Mouse (Mus musculus): Measurements from ENCODE around the gene Krt83. TPM values are rescaled to one million over a fixed set of nuclear protein-coding genes. Genes with fewer than 3 reads are reported as not detected.

Krt83 gene
- polyA plus RNA-seq, 1 experiment from 2014 or later, result not detected

GRCm38 (mm10) chr15:101463651-101464050 is 27.7 kb downstream of the Krt83 start, which contains the start of gene Krt81:
Krt81 (minus strand) TSS chr15:101463751.
- Histone ChIP-seq H3K9me3 (no peaks in the 10 kb centered on the region), H3K36me3 (no peaks in the 10 kb centered on the region), H3K4me2 (replicated peaks) (no peak within 1 kb of the TSS), H3K4me3 (no peak within 1 kb of the TSS), H3K4me1 (no peaks in the 10 kb centered on the region), H3K27me3 (peaks cover 4% of the 10 kb centered on the region; the same call in 1 of the 2 replicates), H3K9ac (no peak within 1 kb of the TSS), H3K27ac (no peak within 1 kb of the TSS)
- 77% methylated on average over 13 of the region's 13 CpGs for WGBS
- no peak for ATAC-seq (ENCODE audit: low FRiP score, low read depth)

GRCm38 (mm10) chr15:101459283-101459682 is 32.0 kb downstream of the Krt83 start:
- Histone ChIP-seq H3K4me3 (no peak overlapping the region), H3K4me1 (no peaks in the 10 kb centered on the region), H3K9ac (no peak overlapping the region), H3K9me3 (peaks cover 4% of the 10 kb centered on the region), H3K27me3 (peaks cover 4% of the 10 kb centered on the region; the same call in 1 of the 2 replicates), H3K4me2 (replicated peaks) (no peak overlapping the region), H3K36me3 (no peaks in the 10 kb centered on the region), H3K27ac (no peak overlapping the region)
- no peak for ATAC-seq (ENCODE audit: low FRiP score, low read depth)
- WGBS, result 76% methylated on average over 14 of the region's 14 CpGs

- H3K9ac ChIP-seq, result no peak overlapping the region
Observed at GRCm38 (mm10) chr15:101458361-101458930, 32.9 kb downstream of the Krt83 start.

GRCm38 (mm10) chr15:101455891-101456290 is 35.4 kb downstream of the Krt83 start:
- Histone ChIP-seq H3K36me3 (no peaks in the 10 kb centered on the region), H3K9ac (no peak overlapping the region), H3K4me2 (replicated peaks) (no peak overlapping the region), H3K27ac (no peak overlapping the region), H3K4me1 (no peaks in the 10 kb centered on the region), H3K27me3 (0 out of 2 replicates have a peak, but pooled peaks cover 2% of the 10 kb centered on the region), H3K4me3 (no peak overlapping the region), H3K9me3 (peaks cover 4% of the 10 kb centered on the region)
- WGBS, result 88% methylated on average over 6 of the region's 6 CpGs
- ATAC-seq (ENCODE audit: low FRiP score, low read depth), result no peak

More at GRCm38 (mm10) chr15:101458361-101458930, 32.9 kb downstream of the Krt83 start:
- ATAC-seq (ENCODE audit: low FRiP score, low read depth), result no peak
- Histone ChIP-seq H3K27me3 (no peaks in the 10 kb centered on the region), H3K4me3 (no peak overlapping the region), H3K36me3 (no peaks in the 10 kb centered on the region), H3K4me1 (no peaks in the 10 kb centered on the region), H3K9me3 (peaks cover 4% of the 10 kb centered on the region), H3K27ac (no peak overlapping the region), H3K4me2 (replicated peaks) (no peak overlapping the region)
- WGBS, result 80% methylated on average over 16 of the region's 16 CpGs

GRCm38 (mm10) chr15:101455292-101455691 is 36.0 kb downstream of the Krt83 start:
- Histone ChIP-seq H3K9me3 (peaks cover 4% of the 10 kb centered on the region), H3K27me3 (0 out of 2 replicates have a peak, but pooled peaks cover 2% of the 10 kb centered on the region), H3K4me1 (no peaks in the 10 kb centered on the region), H3K27ac (no peak overlapping the region), H3K4me3 (no peak overlapping the region), H3K4me2 (replicated peaks) (no peak overlapping the region), H3K9ac (no peak overlapping the region), H3K36me3 (no peaks in the 10 kb centered on the region)
- ATAC-seq (ENCODE audit: low FRiP score, low read depth), result no peak
- WGBS, result 83% methylated on average over 2 of the region's 2 CpGs

GRCm38 (mm10) chr15:101454774-101455173 is 36.5 kb downstream of the Krt83 start:
- H3K27ac ChIP-seq, result no peak overlapping the region
- no peak overlapping the region for H3K4me2 ChIP-seq (replicated peaks)
- H3K36me3 ChIP-seq, result no peaks in the 10 kb centered on the region
- 85% methylated on average over 8 of the region's 8 CpGs for WGBS
- H3K4me3 ChIP-seq, result no peak overlapping the region
- 0 out of 2 replicates have a peak, but pooled peaks cover 2% of the 10 kb centered on the region for H3K27me3 ChIP-seq
- H3K9ac ChIP-seq, result no peak overlapping the region
- H3K9me3 ChIP-seq, result peaks cover 4% of the 10 kb centered on the region
- ATAC-seq (ENCODE audit: low FRiP score, low read depth), result no peak
- no peaks in the 10 kb centered on the region for H3K4me1 ChIP-seq

- 6% methylated on average over 13 of the region's 13 CpGs for WGBS
- Histone ChIP-seq H3K36me3 (no peaks in the 10 kb centered on the region), H3K4me3 (no peak overlapping the region), H3K27me3 (0 out of 2 replicates have a peak, but pooled peaks cover 2% of the 10 kb centered on the region), H3K27ac (no peak overlapping the region), H3K9me3 (peaks cover 4% of the 10 kb centered on the region), H3K9ac (no peak overlapping the region), H3K4me2 (replicated peaks) (peak overlapping the region; percentile 36; the same call in 1 of the 2 replicates), H3K4me1 (no peaks in the 10 kb centered on the region)
- no peak for ATAC-seq (ENCODE audit: low FRiP score, low read depth)
Observed at GRCm38 (mm10) chr15:101453093-101453736, 38.1 kb downstream of the Krt83 start.

GRCm38 (mm10) chr15:101447444-101447843 is 43.9 kb downstream of the Krt83 start, which contains the start of gene Krt88:
Krt88 (plus strand) TSS chr15:101447744.
- H3K9ac ChIP-seq, result no peak within 1 kb of the TSS
- no peak within 1 kb of the TSS for H3K4me2 ChIP-seq (replicated peaks)
- no peak within 1 kb of the TSS for H3K27ac ChIP-seq
- no peaks in the 10 kb centered on the region for H3K9me3 ChIP-seq
- no peaks in the 10 kb centered on the region for H3K27me3 ChIP-seq
- no peak for ATAC-seq (ENCODE audit: low FRiP score, low read depth)
- no peak within 1 kb of the TSS for H3K4me3 ChIP-seq
- WGBS, result 72% methylated on average over 2 of the region's 2 CpGs
- H3K4me1 ChIP-seq, result no peaks in the 10 kb centered on the region
- no peaks in the 10 kb centered on the region for H3K36me3 ChIP-seq

GRCm38 (mm10) chr15:101446572-101446971 is 44.7 kb downstream of the Krt83 start:
- ATAC-seq (ENCODE audit: low FRiP score, low read depth), result no peak
- H3K27ac ChIP-seq, result no peak overlapping the region
- H3K27me3 ChIP-seq, result no peaks in the 10 kb centered on the region
- H3K9me3 ChIP-seq, result no peaks in the 10 kb centered on the region
- no peak overlapping the region for H3K4me2 ChIP-seq (replicated peaks)
- no peaks in the 10 kb centered on the region for H3K36me3 ChIP-seq
- 75% methylated on average over 11 of the region's 11 CpGs for WGBS
- no peak overlapping the region for H3K9ac ChIP-seq
- H3K4me3 ChIP-seq, result no peak overlapping the region
- no peaks in the 10 kb centered on the region for H3K4me1 ChIP-seq

GRCm38 (mm10) chr15:101440837-101441236 is 50.5 kb downstream of the Krt83 start:
- whole genome bisulfite sequencing, result 73% methylated on average over 4 of the region's 4 CpGs
- no peak for ATAC-seq (ENCODE audit: low FRiP score, low read depth)
- no peak overlapping the region for H3K27ac ChIP-seq
- H3K27me3 ChIP-seq, result peaks cover 50% of the 10 kb centered on the region
- no peaks in the 10 kb centered on the region for H3K9me3 ChIP-seq
- H3K4me3 ChIP-seq, result no peak overlapping the region
- H3K9ac ChIP-seq, result no peak overlapping the region
- H3K4me1 ChIP-seq, result peaks cover 7% of the 10 kb centered on the region; the same call in 1 of the 2 replicates
- no peaks in the 10 kb centered on the region for H3K36me3 ChIP-seq
- H3K4me2 ChIP-seq (replicated peaks), result no peak overlapping the region

GRCm38 (mm10) chr15:101438555-101438954 is 52.8 kb downstream of the Krt83 start, which contains the start of gene Krt87:
Krt87 (minus strand) TSS chr15:101438804.
- H3K4me3 ChIP-seq, result peak within 1 kb of the TSS; percentile 37
- 2% methylated on average over 34 of the region's 34 CpGs for WGBS
- H3K9me3 ChIP-seq, result no peaks in the 10 kb centered on the region
- H3K4me2 ChIP-seq (replicated peaks), result peak within 1 kb of the TSS; percentile 69
- H3K36me3 ChIP-seq, result no peaks in the 10 kb centered on the region
- peaks cover 7% of the 10 kb centered on the region; the same call in 1 of the 2 replicates for H3K4me1 ChIP-seq
- H3K27me3 ChIP-seq, result peaks cover 51% of the 10 kb centered on the region
- no peak for ATAC-seq (ENCODE audit: low FRiP score, low read depth)
- H3K27ac ChIP-seq, result peak within 1 kb of the TSS; percentile 22; the same call in 1 of the 2 replicates
- H3K9ac ChIP-seq, result peak within 1 kb of the TSS; percentile 51

GRCm38 (mm10) chr15:101436611-101437010 is 54.7 kb downstream of the Krt83 start:
- WGBS, result 90% methylated on average over 7 of the region's 7 CpGs
- H3K9me3 ChIP-seq, result no peaks in the 10 kb centered on the region
- no peak overlapping the region for H3K9ac ChIP-seq
- H3K4me2 ChIP-seq (replicated peaks), result no peak overlapping the region
- H3K27ac ChIP-seq, result no peak overlapping the region
- H3K4me1 ChIP-seq, result peaks cover 7% of the 10 kb centered on the region; the same call in 1 of the 2 replicates
- no peak overlapping the region for H3K4me3 ChIP-seq
- peaks cover 56% of the 10 kb centered on the region for H3K27me3 ChIP-seq
- no peak for ATAC-seq (ENCODE audit: low FRiP score, low read depth)
- no peaks in the 10 kb centered on the region for H3K36me3 ChIP-seq
